Mouse (Mus musculus): Measurements from ENCODE around the gene Fam120b. TPM values are rescaled to one million over a fixed set of nuclear protein-coding genes. Genes with fewer than 3 reads are reported as not detected.
"Not testable (repeated sequence)": the region's sequence is repeated elsewhere in the genome, so short reads cannot be mapped to it uniquely, and the experiment has no call there.

The Fam120b gene
- total RNA-seq, 2 experiments from 2014 or later, result 11.8 to 13.0 TPM

- ATAC-seq (ENCODE audit: poor library complexity, severe bottlenecking), result no peak
Observed at GRCm38 (mm10) chr17:15429937-15430336, 33.9 kb downstream of the Fam120b start.

GRCm38 (mm10) chr17:15431021-15431514 lies 35.1 kb downstream of the Fam120b start:
- ATAC-seq (ENCODE audit: poor library complexity, severe bottlenecking), result peak; percentile 53

- no peak for ATAC-seq (ENCODE audit: poor library complexity, severe bottlenecking)
Observed at GRCm38 (mm10) chr17:15431551-15431950, 35.5 kb downstream of the Fam120b start.

GRCm38 (mm10) chr17:15432036-15432435 lies 36.0 kb downstream of the Fam120b start:
- ATAC-seq (ENCODE audit: poor library complexity, severe bottlenecking), result no peak

- ATAC-seq (ENCODE audit: poor library complexity, severe bottlenecking), result peak; percentile 90
Observed at GRCm38 (mm10) chr17:15434748-15435147, 38.7 kb downstream of the Fam120b start.

GRCm38 (mm10) chr17:15440067-15440462 lies 44.1 kb downstream of the Fam120b start:
- ATAC-seq (ENCODE audit: poor library complexity, severe bottlenecking), result peak; percentile 85

- ATAC-seq (ENCODE audit: poor library complexity, severe bottlenecking), result peak; percentile 62
Observed at GRCm38 (mm10) chr17:15440463-15441121, 44.6 kb downstream of the Fam120b start.

GRCm38 (mm10) chr17:15445421-15445820 lies 49.4 kb downstream of the Fam120b start:
- ATAC-seq (ENCODE audit: poor library complexity, severe bottlenecking), result no peak

GRCm38 (mm10) chr17:15447831-15448230 lies 51.8 kb downstream of the Fam120b start:
- no peak for ATAC-seq (ENCODE audit: poor library complexity, severe bottlenecking)

GRCm38 (mm10) chr17:15449144-15449543 lies 53.1 kb downstream of the Fam120b start:
- ATAC-seq (ENCODE audit: poor library complexity, severe bottlenecking), result not testable (repeated sequence)

- ATAC-seq (ENCODE audit: poor library complexity, severe bottlenecking), result no peak
Observed at GRCm38 (mm10) chr17:15449606-15450005, 53.6 kb downstream of the Fam120b start.

- no peak for ATAC-seq (ENCODE audit: poor library complexity, severe bottlenecking)
Observed at GRCm38 (mm10) chr17:15455203-15455602, 59.2 kb downstream of the Fam120b start.

GRCm38 (mm10) chr17:15456595-15456994 lies 60.6 kb downstream of the Fam120b start:
- no peak for ATAC-seq (ENCODE audit: poor library complexity, severe bottlenecking)

- ATAC-seq (ENCODE audit: poor library complexity, severe bottlenecking), result no peak
Observed at GRCm38 (mm10) chr17:15459761-15460160, 63.8 kb downstream of the Fam120b start.

- ATAC-seq (ENCODE audit: poor library complexity, severe bottlenecking), result no peak
Observed at GRCm38 (mm10) chr17:15461921-15462495, 66.0 kb downstream of the Fam120b start.

- ATAC-seq (ENCODE audit: poor library complexity, severe bottlenecking), result peak; percentile 93
Observed at GRCm38 (mm10) chr17:15467669-15468068, 71.7 kb downstream of the Fam120b start.

- no peak for ATAC-seq (ENCODE audit: poor library complexity, severe bottlenecking)
Observed at GRCm38 (mm10) chr17:15472671-15473070, 76.7 kb downstream of the Fam120b start.

Other genes with a start within 250 kb of the Fam120b start
- not detected in 2 replicates for gene Dll1, start 19.3 kb upstream of the Fam120b start, total RNA-seq (2015)
- 0.11 TPM in 1 of 2 replicates, not detected in the other for gene Dll1, start 19.3 kb upstream of the Fam120b start, total RNA-seq (2017)
- gene Psmb1, start 103.5 kb downstream of the Fam120b start, total RNA-seq (2015), result 147 and 148 TPM in 2 replicates
- 126 and 144 TPM in 2 replicates for gene Psmb1, start 103.5 kb downstream of the Fam120b start, total RNA-seq (2017)
- gene Tbp, start 103.7 kb downstream of the Fam120b start, total RNA-seq (2015), result 65.2 and 68.3 TPM in 2 replicates
- gene Tbp, start 103.7 kb downstream of the Fam120b start, total RNA-seq (2017), result 42.1 and 50.2 TPM in 2 replicates
- gene Pdcd2, start 131.1 kb downstream of the Fam120b start, total RNA-seq (2015), result 33.8 and 35.0 TPM in 2 replicates
- gene Pdcd2, start 131.1 kb downstream of the Fam120b start, total RNA-seq (2017), result 30.7 and 48.8 TPM in 2 replicates
- 2.2 and 7.0 TPM in 2 replicates for gene Prdm9, start 168.2 kb downstream of the Fam120b start, total RNA-seq (2015)
- gene Prdm9, start 168.2 kb downstream of the Fam120b start, total RNA-seq (2017), result 3.5 and 4.5 TPM in 2 replicates

Measured in megakaryocyte, adult 5-6 weeks (primary cell).